Mouse (Mus musculus): ENCODE results near the gene Gm31371.
A peak's percentile ranks its signal among the peaks of the same experiment; 100 is the strongest.
"Not testable (repeated sequence)": the region's sequence is repeated elsewhere in the genome, so short reads cannot be mapped to it uniquely, and the experiment has no call there.

Gene Gm31371

GRCm38 (mm10) chr8:19903092-19903491 lies at the start of gene Gm31371:
Gene Gm31371 (plus strand): TSS chr8:19903392.
- not testable (repeated sequence) for DNase-seq

- DNase-seq, result not testable (repeated sequence)
Observed at GRCm38 (mm10) chr8:19906425-19907055, 3.3 kb downstream of the Gm31371 start.

GRCm38 (mm10) chr8:19908841-19909321 lies 5.7 kb downstream of the Gm31371 start:
- peak; percentile 13 to 32 for DNase-seq

- not testable (repeated sequence) for DNase-seq
Observed at GRCm38 (mm10) chr8:19919086-19919485, 15.9 kb downstream of the Gm31371 start.

- DNase-seq, result peak; percentile 4 to 18
Observed at GRCm38 (mm10) chr8:19934274-19934673, 31.1 kb downstream of the Gm31371 start.

- DNase-seq, result peak; percentile 3 to 20
Observed at GRCm38 (mm10) chr8:19935541-19936030, 32.4 kb downstream of the Gm31371 start.

GRCm38 (mm10) chr8:19960935-19961334 lies 57.7 kb downstream of the Gm31371 start:
- DNase-seq, result no peak

GRCm38 (mm10) chr8:19963766-19964165 lies 60.6 kb downstream of the Gm31371 start:
- DNase-seq, result peak; percentile 9 to 21

- peak; percentile 29 to 37 for DNase-seq
Observed at GRCm38 (mm10) chr8:19968151-19968550, 65.0 kb downstream of the Gm31371 start.

GRCm38 (mm10) chr8:19975237-19975636 lies 72.0 kb downstream of the Gm31371 start:
- DNase-seq, result not testable (repeated sequence)
